Mouse (Mus musculus) MEL (cell line): ENCODE measurements around the gene N4bp2l2.
"Not testable (repeated sequence)": the region's sequence is repeated elsewhere in the genome, so short reads cannot be mapped to it uniquely, and the experiment has no call there.

Experiments
- ELF1 ChIP-seq: IDR thresholded peaks from 2 replicates; pipeline ENCODE4 v1.6.1; 2014; ENCODE audit warnings: low read depth, mild to moderate bottlenecking, inconsistent platforms, low read length, improper control_type of control experiment, moderate library complexity
- ETS1 ChIP-seq: IDR thresholded peaks from 2 replicates; pipeline ENCODE4 v1.6.1; 2012; ENCODE audit warnings: low read depth, mild to moderate bottlenecking, inconsistent platforms, low read length, improper control_type of control experiment, moderate library complexity
- RCOR1 ChIP-seq: IDR thresholded peaks from 2 replicates; pipeline ENCODE4 v1.6.1; 2012; ENCODE audit warnings: low read depth, mild to moderate bottlenecking, inconsistent platforms, low read length, improper control_type of control experiment

- TF ChIP-seq ELF1, RCOR1, ETS1: not testable (repeated sequence)
Observed at GRCm38 (mm10) chr5:150706651-150707050, 40.7 kb upstream of the N4bp2l2 start.
